Mouse (Mus musculus): ENCODE measurements around the gene Rora. TPM values are rescaled to one million over a fixed set of nuclear protein-coding genes. Genes with fewer than 3 reads are reported as not detected.
A peak's percentile ranks its signal among the peaks of the same experiment; 100 is the strongest.

The Rora gene
- polyA plus RNA-seq, 1 experiment from 2014 or later = 4.2 TPM

DNA sequence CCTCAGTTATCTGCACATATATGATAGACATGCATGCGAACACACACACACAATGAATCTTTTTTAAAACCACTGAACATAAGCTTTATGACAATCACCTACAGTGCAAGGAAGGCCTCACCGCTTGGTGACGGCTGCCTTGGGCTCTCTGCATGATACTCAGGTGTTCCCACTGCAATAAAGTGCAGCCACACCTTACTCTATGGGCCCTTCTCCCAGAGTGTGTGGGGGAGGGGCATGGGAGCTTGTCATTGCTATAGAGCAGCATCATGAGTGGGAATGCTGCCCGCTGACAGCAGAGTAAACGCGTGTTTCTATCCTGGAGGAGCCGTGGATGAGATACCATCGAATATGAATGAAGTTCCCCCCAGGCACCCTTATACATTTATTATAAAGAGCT lies 525.6 kb downstream of the Rora start:
- H3K4me3 ChIP-seq = no peak overlapping the region
- H3K9me3 ChIP-seq = no peaks in the 10 kb centered on the region
- 95% methylated on average over 8 of the region's 8 CpGs for WGBS
- peaks cover 6% of the 10 kb centered on the region for H3K4me1 ChIP-seq (replicated peaks)
- no peaks in the 10 kb centered on the region for H3K36me3 ChIP-seq
- H3K27ac ChIP-seq = no peak overlapping the region
- no peaks in the 10 kb centered on the region for H3K27me3 ChIP-seq (ENCODE audit: insufficient read depth, poor library complexity, severe bottlenecking)
- DNase-seq (ENCODE audit: low spot score) = no peak

DNA sequence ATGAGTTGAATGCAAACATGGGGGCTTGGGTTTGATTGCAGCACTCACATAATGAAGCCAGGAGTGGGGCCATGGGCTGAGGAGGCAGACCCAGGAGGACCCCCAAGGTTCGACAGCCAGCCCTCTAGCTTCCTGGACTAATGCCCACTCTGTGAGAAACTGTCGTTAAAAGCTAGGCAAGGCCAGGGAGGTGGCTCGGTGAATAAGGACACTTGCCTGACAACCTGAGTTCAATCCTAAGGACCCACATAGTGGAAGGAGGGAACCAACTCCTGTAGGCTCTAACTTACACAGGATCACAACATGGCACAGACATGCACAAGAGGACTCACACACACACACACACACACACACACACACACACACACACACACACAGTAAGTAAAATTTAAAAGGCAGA lies 527.4 kb downstream of the Rora start:
- 60% methylated on average over 3 of the region's 3 CpGs for WGBS
- H3K4me3 ChIP-seq = no peak overlapping the region

DNA sequence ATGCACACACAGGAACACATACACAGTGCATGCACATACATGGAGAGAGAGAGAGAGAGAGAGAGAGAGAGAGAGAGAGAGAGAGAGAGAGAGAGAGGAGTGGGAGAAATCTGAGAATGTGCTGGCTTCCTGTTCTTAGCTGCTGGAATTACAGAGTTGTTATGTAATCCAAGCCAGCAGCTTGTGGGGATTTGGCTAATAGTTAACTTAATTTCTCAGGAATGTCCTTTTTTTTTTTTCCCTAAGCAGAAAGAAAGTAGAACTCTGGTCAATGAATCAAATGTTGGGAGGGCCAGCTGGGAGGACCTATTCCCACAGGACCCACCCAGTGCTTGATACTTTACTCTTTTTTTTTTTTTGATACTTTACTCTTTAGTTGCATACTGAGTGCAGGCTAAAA lies 527.8 kb downstream of the Rora start:
- H3K4me1 ChIP-seq (replicated peaks) = peaks cover 9% of the 10 kb centered on the region
- H3K36me3 ChIP-seq = no peaks in the 10 kb centered on the region
- no peak overlapping the region for H3K4me3 ChIP-seq
- no peaks in the 10 kb centered on the region for H3K27me3 ChIP-seq (ENCODE audit: insufficient read depth, poor library complexity, severe bottlenecking)
- no peak overlapping the region for H3K27ac ChIP-seq
- no peak for DNase-seq (ENCODE audit: low spot score)
- H3K9me3 ChIP-seq = no peaks in the 10 kb centered on the region

More for the DNA sequence above, 527.4 kb downstream of the Rora start:
- Histone ChIP-seq H3K27ac (no peak overlapping the region), H3K27me3 (ENCODE audit: insufficient read depth, poor library complexity, severe bottlenecking) (no peaks in the 10 kb centered on the region), H3K9me3 (no peaks in the 10 kb centered on the region), H3K4me1 (replicated peaks) (peaks cover 9% of the 10 kb centered on the region), H3K36me3 (no peaks in the 10 kb centered on the region)
- no peak for DNase-seq (ENCODE audit: low spot score)

DNA sequence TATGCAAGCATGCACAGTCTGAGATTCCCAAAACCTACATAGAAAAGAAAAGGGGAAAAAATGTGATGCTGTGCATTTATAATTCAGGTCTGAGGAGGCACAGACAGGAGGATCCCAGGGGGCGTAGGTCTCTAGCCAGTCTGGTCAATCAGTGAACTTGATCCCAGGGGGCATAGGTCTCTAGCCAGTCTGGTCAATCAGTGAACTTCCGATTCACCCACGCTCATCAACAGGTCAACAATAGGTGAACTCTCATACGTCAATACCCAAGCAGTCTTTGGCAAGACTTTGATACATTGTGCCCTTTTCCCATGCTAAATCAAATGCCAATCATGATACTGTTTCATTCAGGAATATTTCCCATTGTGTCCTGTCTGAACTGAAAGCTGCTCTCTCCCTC lies 530.3 kb downstream of the Rora start:
- peaks cover 9% of the 10 kb centered on the region for H3K4me1 ChIP-seq (replicated peaks)
- no peak for DNase-seq (ENCODE audit: low spot score)
- H3K4me3 ChIP-seq = no peak overlapping the region
- no peak overlapping the region for H3K27ac ChIP-seq
- WGBS = 67% methylated on average over 4 of the region's 4 CpGs
- no peaks in the 10 kb centered on the region for H3K27me3 ChIP-seq (ENCODE audit: insufficient read depth, poor library complexity, severe bottlenecking)
- no peaks in the 10 kb centered on the region for H3K36me3 ChIP-seq
- no peaks in the 10 kb centered on the region for H3K9me3 ChIP-seq

DNA sequence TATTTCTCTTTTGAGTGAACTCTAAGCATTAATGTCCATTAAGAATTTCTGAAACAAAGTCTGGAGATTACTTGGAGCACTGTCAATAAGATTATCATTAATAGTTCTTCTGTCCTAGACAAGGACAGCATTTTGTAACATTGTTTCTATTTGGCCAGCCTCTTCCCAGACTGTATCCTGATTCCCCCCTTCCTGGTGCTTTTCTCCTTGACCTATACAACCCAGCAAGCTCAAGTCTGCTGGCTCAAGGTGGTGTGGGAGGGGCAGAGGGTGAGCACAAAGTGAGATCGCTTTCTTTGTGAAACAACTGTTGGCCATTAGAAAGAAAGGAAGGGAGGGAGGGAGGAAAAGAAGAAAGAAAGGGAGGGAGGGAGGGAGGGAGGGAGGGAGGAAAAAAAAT lies 537.1 kb downstream of the Rora start:
- 29% methylated on average over 1 of the region's 1 CpGs for WGBS

DNA sequence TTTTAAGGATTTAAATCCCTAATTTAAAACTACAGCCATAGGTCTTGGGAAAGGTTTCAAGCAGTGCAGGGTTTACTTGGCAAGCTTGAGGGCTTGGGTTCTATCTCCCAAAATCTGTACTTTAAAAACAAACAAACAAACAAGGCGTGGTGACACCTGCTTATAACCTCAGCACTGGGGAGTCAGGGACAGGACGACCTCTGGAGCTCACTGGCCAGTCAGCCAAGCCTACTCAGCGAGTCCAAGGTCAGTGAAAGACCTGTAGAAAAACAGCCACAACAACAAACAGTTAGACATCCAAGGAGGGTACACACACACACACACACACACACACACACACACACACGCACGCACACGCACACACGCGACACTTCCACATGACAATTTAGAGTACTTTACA lies 538.9 kb downstream of the Rora start:
- DNase-seq (ENCODE audit: low spot score) = no peak
- no peaks in the 10 kb centered on the region for H3K4me1 ChIP-seq (replicated peaks)
- 89% methylated on average over 8 of the region's 8 CpGs for WGBS
- no peak overlapping the region for H3K27ac ChIP-seq
- no peak overlapping the region for H3K4me3 ChIP-seq
- H3K27me3 ChIP-seq (ENCODE audit: insufficient read depth, poor library complexity, severe bottlenecking) = no peaks in the 10 kb centered on the region
- H3K36me3 ChIP-seq = no peaks in the 10 kb centered on the region
- no peaks in the 10 kb centered on the region for H3K9me3 ChIP-seq

More for the DNA sequence above, 537.1 kb downstream of the Rora start:
- no peak for DNase-seq (ENCODE audit: low spot score)
- Histone ChIP-seq H3K4me1 (replicated peaks) (no peaks in the 10 kb centered on the region), H3K9me3 (no peaks in the 10 kb centered on the region), H3K27me3 (ENCODE audit: insufficient read depth, poor library complexity, severe bottlenecking) (no peaks in the 10 kb centered on the region), H3K36me3 (no peaks in the 10 kb centered on the region), H3K27ac (no peak overlapping the region), H3K4me3 (no peak overlapping the region)

DNA sequence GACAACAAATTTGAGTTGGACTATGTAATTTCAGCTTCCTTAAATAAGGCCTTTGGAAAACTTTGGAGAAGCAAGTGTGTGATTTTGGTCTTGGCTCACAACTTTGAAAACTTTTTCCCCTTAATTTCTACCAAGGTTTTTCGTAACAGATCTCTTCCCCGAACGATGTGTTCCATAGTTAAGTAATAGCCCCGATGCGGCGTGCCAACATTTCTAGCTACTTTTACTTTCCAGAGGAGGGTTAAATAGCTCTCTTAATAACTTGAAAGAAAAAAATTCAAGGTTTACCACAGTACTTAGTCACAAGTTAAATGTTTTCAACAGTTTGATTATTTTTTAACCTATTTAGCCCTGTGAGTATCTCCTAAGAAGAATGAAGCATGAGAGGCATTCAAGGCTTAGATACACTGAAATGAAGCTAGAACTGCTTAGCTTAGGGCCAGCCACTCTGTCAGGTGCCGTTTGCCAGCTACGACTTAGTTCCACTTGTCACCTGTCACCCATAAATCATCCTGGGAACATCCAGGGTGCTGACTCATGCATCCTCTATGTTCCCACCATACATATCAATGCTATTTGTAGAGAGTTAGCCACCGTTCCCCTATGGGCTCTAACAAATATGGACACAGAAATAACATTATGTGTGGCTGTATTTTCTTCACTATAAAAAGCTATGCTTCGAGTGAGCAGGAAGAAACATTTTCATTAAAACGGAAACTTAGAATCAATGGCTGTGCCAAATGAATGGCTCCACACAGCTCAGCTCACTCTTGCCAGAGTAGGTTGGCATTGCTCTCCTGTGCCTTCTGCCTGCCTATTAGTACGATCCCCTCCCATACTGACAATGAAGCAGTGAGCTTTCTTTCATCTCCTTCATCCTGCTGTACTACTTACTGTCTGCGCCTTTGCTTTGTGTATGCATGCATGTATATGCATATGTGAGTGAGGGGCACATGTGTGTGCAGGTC lies 541.3 kb downstream of the Rora start:
- WGBS = 89% methylated on average over 13 of the region's 13 CpGs
- Histone ChIP-seq H3K4me3 (no peak overlapping the region), H3K27ac (no peak overlapping the region), H3K36me3 (no peaks in the 10 kb centered on the region), H3K4me1 (replicated peaks) (no peaks in the 10 kb centered on the region), H3K27me3 (ENCODE audit: insufficient read depth, poor library complexity, severe bottlenecking) (no peaks in the 10 kb centered on the region), H3K9me3 (no peaks in the 10 kb centered on the region)
- no peak for DNase-seq (ENCODE audit: low spot score)

DNA sequence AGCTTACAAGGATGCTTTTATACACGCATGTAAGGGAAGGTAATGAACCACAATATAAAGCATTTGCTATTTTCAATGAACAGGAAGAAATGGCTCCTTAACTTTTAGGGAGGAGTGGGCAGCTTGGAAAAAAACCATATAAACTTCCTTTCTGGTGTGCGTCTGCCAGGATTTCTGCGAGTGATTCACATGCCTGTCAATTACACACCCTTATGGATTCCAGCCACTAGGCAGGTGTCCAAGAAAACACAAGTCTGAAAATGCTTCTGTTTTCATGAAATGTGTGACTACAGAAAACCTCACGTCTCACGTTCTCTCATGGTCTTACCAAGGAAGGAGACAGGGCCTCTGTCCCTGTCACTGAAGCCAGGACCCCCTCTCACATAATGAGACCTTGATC lies 560.2 kb downstream of the Rora start:
- Histone ChIP-seq H3K4me1 (replicated peaks) (peaks cover 13% of the 10 kb centered on the region), H3K27me3 (ENCODE audit: insufficient read depth, poor library complexity, severe bottlenecking) (no peaks in the 10 kb centered on the region), H3K36me3 (no peaks in the 10 kb centered on the region), H3K9me3 (no peaks in the 10 kb centered on the region), H3K4me3 (no peak overlapping the region), H3K27ac (no peak overlapping the region)
- 86% methylated on average over 5 of the region's 5 CpGs for WGBS
- DNase-seq (ENCODE audit: low spot score) = no peak

DNA sequence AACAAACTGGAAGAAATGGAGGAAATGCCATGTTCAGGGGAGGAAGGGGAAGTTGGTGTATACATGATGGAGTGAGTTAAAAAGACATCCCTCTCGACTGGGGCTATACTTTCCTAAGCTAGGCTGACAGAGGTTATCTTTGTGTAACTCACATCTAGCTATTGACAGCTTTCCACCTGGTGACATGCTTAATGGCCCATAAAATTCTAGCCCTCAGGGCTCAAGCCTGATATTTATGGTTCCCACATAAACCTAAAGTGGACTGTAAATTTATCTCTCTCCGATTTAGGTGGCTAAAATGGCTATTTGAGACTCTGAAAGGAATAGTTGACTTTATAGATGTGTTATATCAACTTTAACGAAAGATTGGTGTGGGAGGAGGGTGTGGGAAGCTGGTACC lies 571.3 kb downstream of the Rora start:
- Histone ChIP-seq H3K4me1 (replicated peaks) (peaks cover 6% of the 10 kb centered on the region), H3K4me3 (no peak overlapping the region), H3K9me3 (no peaks in the 10 kb centered on the region), H3K36me3 (no peaks in the 10 kb centered on the region), H3K27ac (no peak overlapping the region), H3K27me3 (ENCODE audit: insufficient read depth, poor library complexity, severe bottlenecking) (no peaks in the 10 kb centered on the region)
- DNase-seq (ENCODE audit: low spot score) = no peak
- WGBS = 67% methylated on average over 3 of the region's 3 CpGs

DNA sequence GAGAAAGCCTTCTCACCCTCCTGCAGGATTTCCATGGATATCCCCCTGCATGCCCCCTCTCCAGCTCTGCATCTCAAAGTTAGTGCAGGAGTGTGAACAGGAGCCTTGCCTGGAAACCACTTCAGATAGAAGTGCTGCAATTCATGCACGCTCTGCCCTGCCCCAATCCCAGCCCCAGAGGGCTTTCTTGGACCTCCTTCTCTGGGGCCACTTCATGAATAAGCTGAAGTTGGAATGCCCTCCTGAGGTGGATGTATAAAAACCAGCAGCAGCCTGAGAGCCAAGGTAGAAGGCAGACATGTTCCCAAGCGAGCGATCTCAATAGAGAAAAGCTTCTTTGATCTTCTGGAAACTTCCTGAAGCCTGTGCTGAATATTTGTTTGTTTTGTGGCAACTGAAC lies 572.8 kb downstream of the Rora start:
- WGBS = 49% methylated on average over 3 of the region's 3 CpGs
- peak; percentile 8 for DNase-seq (ENCODE audit: low spot score)

DNA sequence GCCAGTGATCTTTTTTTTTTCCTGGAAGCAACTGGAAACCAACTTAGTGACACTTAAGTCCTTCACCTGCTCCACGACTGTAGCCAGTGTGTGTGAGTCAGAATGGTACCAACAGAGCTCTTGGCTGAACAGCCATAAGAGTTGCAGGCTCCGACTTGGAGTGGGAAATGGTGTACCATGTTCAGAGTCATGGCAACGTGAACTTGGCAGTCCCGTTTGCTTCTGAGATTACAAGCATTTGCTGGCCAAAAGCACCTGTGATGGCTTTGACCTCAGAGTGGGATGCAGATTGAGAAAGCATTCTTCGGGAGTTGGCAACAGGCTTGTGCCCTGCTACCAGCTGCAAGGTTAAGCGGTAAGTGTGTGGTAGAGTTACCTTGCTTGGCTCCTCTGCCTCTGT lies 574.2 kb downstream of the Rora start:
- WGBS = 90% methylated on average over 6 of the region's 6 CpGs
- Histone ChIP-seq H3K9me3 (peaks cover 4% of the 10 kb centered on the region; the same call in 1 of the 2 replicates), H3K27me3 (ENCODE audit: insufficient read depth, poor library complexity, severe bottlenecking) (no peaks in the 10 kb centered on the region)

More for the DNA sequence above, 572.8 kb downstream of the Rora start:
- Histone ChIP-seq H3K9me3 (no peaks in the 10 kb centered on the region), H3K36me3 (no peaks in the 10 kb centered on the region), H3K4me3 (no peak overlapping the region), H3K27me3 (ENCODE audit: insufficient read depth, poor library complexity, severe bottlenecking) (no peaks in the 10 kb centered on the region), H3K27ac (no peak overlapping the region), H3K4me1 (replicated peaks) (peaks cover 6% of the 10 kb centered on the region)

DNA sequence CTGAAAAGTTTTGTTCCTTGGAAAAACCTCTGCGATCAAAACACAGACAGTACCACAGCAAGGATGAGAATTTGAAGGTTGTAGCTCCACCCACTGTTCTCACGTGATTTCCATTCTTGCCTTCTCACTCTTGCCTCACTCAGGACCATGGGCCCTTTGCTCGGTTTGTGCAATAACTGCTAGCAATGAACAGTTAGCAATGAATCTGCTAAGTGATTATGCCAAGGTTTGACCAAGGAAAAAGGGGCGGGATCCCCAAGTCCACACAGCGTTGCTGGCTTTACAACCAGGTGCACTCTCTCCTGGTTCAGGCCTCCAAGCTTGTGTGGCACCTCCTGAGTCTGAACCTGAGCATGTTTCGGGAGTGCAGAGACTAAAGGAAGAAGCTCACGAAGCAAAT lies 576.3 kb downstream of the Rora start:
- H3K4me1 ChIP-seq (replicated peaks) = peaks cover 21% of the 10 kb centered on the region
- H3K27ac ChIP-seq = no peak overlapping the region
- 88% methylated on average over 7 of the region's 7 CpGs for WGBS
- no peak overlapping the region for H3K4me3 ChIP-seq
- H3K27me3 ChIP-seq (ENCODE audit: insufficient read depth, poor library complexity, severe bottlenecking) = no peaks in the 10 kb centered on the region
- peaks cover 4% of the 10 kb centered on the region; the same call in 1 of the 2 replicates for H3K9me3 ChIP-seq
- DNase-seq (ENCODE audit: low spot score) = no peak
- no peaks in the 10 kb centered on the region for H3K36me3 ChIP-seq

More for the DNA sequence above, 574.2 kb downstream of the Rora start:
- Histone ChIP-seq H3K36me3 (no peaks in the 10 kb centered on the region), H3K4me3 (no peak overlapping the region), H3K4me1 (replicated peaks) (peaks cover 7% of the 10 kb centered on the region), H3K27ac (no peak overlapping the region)
- DNase-seq (ENCODE audit: low spot score) = no peak

DNA sequence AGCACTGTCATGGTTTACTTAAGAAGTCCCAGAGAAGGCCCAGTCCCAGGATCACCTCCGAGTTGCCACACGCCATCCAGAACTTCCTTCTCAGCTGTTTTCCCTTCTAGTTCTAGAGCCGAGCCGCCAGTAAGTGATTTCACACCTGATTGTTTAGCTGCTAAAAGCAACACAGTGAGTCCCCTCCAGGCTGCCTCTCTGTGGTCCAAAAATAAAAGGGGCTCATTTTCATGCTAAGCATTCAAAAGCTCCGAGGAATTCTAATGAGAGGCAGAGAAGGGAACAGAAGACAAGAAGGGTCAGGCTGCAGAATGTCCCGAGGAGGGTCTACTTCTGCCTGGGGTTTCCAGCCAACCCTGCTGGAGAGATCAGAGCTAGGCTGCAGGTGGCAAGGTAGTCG lies 580.9 kb downstream of the Rora start:
- no peak overlapping the region for H3K4me3 ChIP-seq
- 0 out of 2 replicates have a peak overlapping the region, but pooled peaks have one; percentile 35 for H3K27ac ChIP-seq
- WGBS = 20% methylated on average over 7 of the region's 7 CpGs
- no peaks in the 10 kb centered on the region for H3K27me3 ChIP-seq (ENCODE audit: insufficient read depth, poor library complexity, severe bottlenecking)
- H3K36me3 ChIP-seq = no peaks in the 10 kb centered on the region
- DNase-seq (ENCODE audit: low spot score) = no peak
- H3K9me3 ChIP-seq = peaks cover 4% of the 10 kb centered on the region; the same call in 1 of the 2 replicates
- H3K4me1 ChIP-seq (replicated peaks) = peaks cover 16% of the 10 kb centered on the region

Data from hindbrain, embryonic 10.5 days (tissue).